Mouse (Mus musculus): ENCODE results near the gene 1810062G17Rik.

The 1810062G17Rik gene

GRCm38 (mm10) chr3:36530781-36531180, 55.0 kb downstream of the 1810062G17Rik start:
- POLR2A ChIA-PET: interaction anchor here in 1 of 4 experiments (0.6 kb wide), 1 partner anchor 7 kb away, joined by 8 read pairs; no protein-coding TSS in a partner anchor
- CTCF ChIA-PET: no interaction called here

- POLR2A ChIA-PET: no interaction called here
- CTCF ChIA-PET: interaction anchor here in 1 of 4 experiments (0.6 kb wide), 1 partner anchor 87 kb away, joined by 3 read pairs; no protein-coding TSS in a partner anchor
Observed at GRCm38 (mm10) chr3:36531242-36531641, 55.5 kb downstream of the 1810062G17Rik start.
